Mouse (Mus musculus) cerebellum, adult 2 months (tissue): ENCODE measurements around the gene Tpcn1. TPM values are rescaled to one million over a fixed set of nuclear protein-coding genes. Genes with fewer than 3 reads are reported as not detected.

Experiments used
- DNase-seq, 2 experiments: peaks; one replicate each; pipeline ENCODE4 v3.0.0; 2021
- H3K27ac ChIP-seq: fragments of 200-500 bp; 2 replicates; pipeline ENCODE4 v1.5.1; 2012; ENCODE audit warnings: low read length, control low read depth, inconsistent platforms; ENCODE audit not compliant: insufficient read depth
- H3K27me3 ChIP-seq: fragments of 200-500 bp; 2 replicates; pipeline ENCODE4 v1.6.1; 2012; ENCODE audit warnings: inconsistent platforms, mild to moderate bottlenecking, low read length, moderate library complexity; ENCODE audit not compliant: control insufficient read depth, insufficient read depth
- H3K4me1 ChIP-seq: fragments of 200-500 bp; 2 replicates; pipeline ENCODE4 v1.6.1; 2011; ENCODE audit warnings: low read length; ENCODE audit not compliant: control insufficient read depth, insufficient read depth
- H3K4me3 ChIP-seq: fragments of 200-500 bp; replicated peaks from 2 replicates; pipeline ENCODE3; 2011; ENCODE audit warnings: mild to moderate bottlenecking, low read depth, low read length, control low read depth; ENCODE audit not compliant: insufficient read depth
- CTCF ChIP-seq: fragments of 200-500 bp; IDR thresholded peaks from 2 replicates; pipeline ENCODE4 v1.5.1; 2011; ENCODE audit warnings: low read depth, mild to moderate bottlenecking, control low read depth, low read length, moderate library complexity, borderline replicate concordance; ENCODE audit not compliant: insufficient read depth
- POLR2A ChIP-seq: fragments of 200-500 bp; IDR thresholded peaks from 2 replicates; pipeline ENCODE4 v1.6.1; 2011; ENCODE audit warnings: low read length, control low read depth, borderline replicate concordance; ENCODE audit not compliant: insufficient read depth
- WGBS: fragments of 180-500 bp; shearing (Covaris S2); methylation state at CpG from one replicate; pipeline ENCODE4 v1.1.7; 2018; 5-methylcytosine and 5-hydroxymethylcytosine counted together
- polyA plus RNA-seq: library from polyadenylated mRNA; depleted of rRNA; stranded (reverse); fragments of >200 nt; gene quantifications from 2 replicates; pipeline ENCODE4 v1.2.3, GENCODE M21; 2012

Tpcn1 gene
- polyA plus RNA-seq, 1 experiment, result 47.3 TPM

DNA sequence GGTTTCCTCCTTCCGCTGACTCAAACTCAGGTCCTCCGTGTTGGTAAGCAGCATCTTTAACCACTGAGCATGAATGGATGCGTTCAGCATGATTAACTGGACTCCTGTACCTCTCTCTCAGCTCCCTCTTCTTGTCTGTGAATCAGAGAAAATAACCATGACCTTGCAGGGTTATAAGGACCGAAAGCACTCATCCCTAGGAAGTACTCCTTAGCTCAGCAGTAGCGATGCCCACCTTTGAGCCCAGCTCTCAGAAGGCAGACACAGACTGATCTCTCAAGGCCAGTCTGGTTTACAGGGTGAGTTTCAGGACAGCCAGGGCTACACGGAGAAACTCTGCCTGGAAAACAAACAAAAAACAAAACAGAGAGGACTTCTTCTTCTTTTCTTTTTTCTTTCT lies 6.0 kb upstream of the Tpcn1 start:
- no peak for TF ChIP-seq CTCF
- no peak for TF ChIP-seq POLR2A
- WGBS, result 87% methylated on average over 6 of the region's 6 CpGs
- H3K4me1 ChIP-seq, result no peaks in the 10 kb centered on the region
- no peak for DNase-seq
- no peak overlapping the region for H3K4me3 ChIP-seq
- H3K27ac ChIP-seq, result no peak overlapping the region
- no peaks in the 10 kb centered on the region for H3K27me3 ChIP-seq

DNA sequence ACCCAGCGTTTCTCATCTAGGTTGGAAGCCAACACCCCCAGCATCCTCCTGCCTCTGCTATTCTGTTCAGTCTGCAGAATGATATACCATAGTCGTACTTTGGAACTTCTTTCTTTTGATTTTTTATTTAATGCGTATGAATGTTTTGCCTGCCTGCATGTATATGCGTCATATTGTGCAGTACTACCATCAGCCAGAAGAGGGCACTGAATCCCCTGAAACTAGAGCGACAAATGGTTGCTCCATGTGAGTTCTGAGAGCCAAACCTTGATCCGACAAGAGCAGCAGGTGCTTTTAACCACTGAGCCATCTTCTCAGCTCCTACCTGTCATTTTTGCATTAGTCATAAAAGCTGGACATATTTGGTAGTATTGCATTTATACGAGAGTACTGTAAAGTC lies 3.7 kb upstream of the Tpcn1 start:
- TF ChIP-seq CTCF, result peak; percentile 16; the same call in 1 of the 2 replicates
- TF ChIP-seq POLR2A, result no peak
- Histone ChIP-seq H3K27ac (no peak overlapping the region), H3K4me3 (no peak overlapping the region), H3K27me3 (no peaks in the 10 kb centered on the region), H3K4me1 (peaks cover 3% of the 10 kb centered on the region; the same call in 1 of the 2 replicates)
- DNase-seq, result no peak
- WGBS, result 62% methylated on average over 7 of the region's 7 CpGs

DNA sequence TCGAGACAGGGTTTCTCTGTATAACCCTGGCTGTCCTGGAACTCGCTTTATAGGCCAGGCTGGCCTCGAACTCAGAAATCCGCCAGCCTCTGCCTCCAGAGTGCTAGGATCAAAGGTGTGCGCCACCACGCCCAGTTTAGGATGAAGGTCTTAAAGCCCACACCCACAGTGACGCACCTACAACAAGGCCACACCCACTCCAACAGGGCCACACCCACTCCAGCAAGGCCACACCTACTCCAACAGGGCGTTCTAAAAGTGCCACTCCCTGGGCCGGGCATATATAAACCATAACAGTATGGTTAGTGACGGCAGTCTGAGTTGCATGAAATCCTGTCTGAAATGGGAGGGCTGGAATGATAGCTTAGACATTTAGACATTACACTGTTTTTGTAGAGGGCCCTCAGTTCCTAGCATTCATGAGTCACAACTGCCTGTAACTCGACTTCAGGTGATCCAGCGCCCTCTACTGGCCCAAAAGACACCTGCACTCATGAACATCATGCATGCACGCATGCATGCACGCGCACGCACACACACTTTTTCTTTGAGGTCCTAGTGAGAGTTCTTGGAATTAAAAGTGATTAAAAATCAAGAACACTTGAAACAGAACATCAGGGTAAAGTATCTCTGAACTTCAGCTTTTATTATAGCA lies 2.0 kb upstream of the Tpcn1 start:
- no peak overlapping the region for H3K27ac ChIP-seq
- TF ChIP-seq CTCF, result peak; percentile 43; the same call in 1 of the 2 replicates
- no peak for TF ChIP-seq POLR2A
- DNase-seq, result no peak
- no peaks in the 10 kb centered on the region for H3K27me3 ChIP-seq
- peaks cover 7% of the 10 kb centered on the region; the same call in 1 of the 2 replicates for H3K4me1 ChIP-seq
- no peak overlapping the region for H3K4me3 ChIP-seq
- 77% methylated on average over 16 of the region's 16 CpGs for WGBS

DNA sequence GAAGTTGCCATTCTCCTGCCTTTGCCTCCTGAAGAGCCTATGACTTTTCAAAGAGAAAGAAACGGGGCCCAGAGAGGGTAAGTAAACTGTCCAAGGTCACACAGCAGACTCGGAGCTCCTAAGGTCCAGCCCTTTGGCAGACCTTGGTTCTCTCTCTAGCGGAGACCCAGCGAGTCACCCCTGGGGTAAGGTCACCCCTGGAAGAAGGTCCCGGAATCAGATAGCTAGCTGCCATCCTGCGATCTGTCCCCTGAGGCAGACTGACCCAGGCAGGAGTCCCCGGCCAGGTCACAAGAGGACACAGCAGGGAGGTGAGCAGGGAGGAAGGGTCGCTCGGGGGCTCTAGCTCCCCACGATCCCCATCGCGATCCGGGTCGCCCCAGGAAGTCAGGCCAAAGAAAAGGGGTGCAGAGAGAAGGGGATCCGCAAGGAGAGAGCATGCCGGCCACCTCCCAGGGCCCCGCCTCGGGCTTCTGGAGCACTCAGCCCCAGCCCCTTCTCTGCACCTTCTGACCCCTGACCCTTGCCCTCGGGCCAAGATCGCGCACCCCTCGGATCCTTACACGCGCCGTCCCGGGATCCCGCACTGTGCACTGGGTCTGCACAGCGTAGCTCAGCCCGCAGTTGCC lies 419 bp downstream of the Tpcn1 start:
- TF ChIP-seq CTCF (no peak), POLR2A (no peak)
- WGBS, result 1% methylated on average over 29 of the region's 29 CpGs

DNA sequence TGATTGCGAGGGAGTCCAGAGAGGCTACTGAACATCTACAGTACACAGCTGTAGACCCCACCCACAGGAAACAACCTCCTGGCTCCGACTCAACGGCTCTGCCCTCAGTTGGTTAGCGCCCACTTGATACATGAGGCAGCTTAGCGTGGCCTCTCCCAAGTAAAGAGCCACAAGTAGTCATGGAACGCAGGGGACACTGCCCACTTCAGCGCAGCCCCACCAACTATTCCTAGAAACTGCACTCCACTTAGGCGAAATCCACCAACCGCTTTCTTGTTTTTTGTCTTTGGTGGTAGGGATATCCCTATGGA lies 902 bp downstream of the Tpcn1 start:
- 15% methylated on average over 9 of the region's 9 CpGs for WGBS
- DNase-seq, result no peak
- Histone ChIP-seq H3K4me3 (peak overlapping the region; percentile 95), H3K27me3 (no peaks in the 10 kb centered on the region), H3K4me1 (peaks cover 12% of the 10 kb centered on the region; the same call in 1 of the 2 replicates), H3K27ac (no peak overlapping the region)
- no peak for TF ChIP-seq POLR2A
- no peak for TF ChIP-seq CTCF

More for the DNA sequence above, 419 bp downstream of the Tpcn1 start:
- Histone ChIP-seq H3K27ac (peak overlapping the region; percentile 79), H3K27me3 (no peaks in the 10 kb centered on the region), H3K4me1 (peaks cover 12% of the 10 kb centered on the region; the same call in 1 of the 2 replicates), H3K4me3 (peak overlapping the region; percentile 95)
- DNase-seq, result no peak

DNA sequence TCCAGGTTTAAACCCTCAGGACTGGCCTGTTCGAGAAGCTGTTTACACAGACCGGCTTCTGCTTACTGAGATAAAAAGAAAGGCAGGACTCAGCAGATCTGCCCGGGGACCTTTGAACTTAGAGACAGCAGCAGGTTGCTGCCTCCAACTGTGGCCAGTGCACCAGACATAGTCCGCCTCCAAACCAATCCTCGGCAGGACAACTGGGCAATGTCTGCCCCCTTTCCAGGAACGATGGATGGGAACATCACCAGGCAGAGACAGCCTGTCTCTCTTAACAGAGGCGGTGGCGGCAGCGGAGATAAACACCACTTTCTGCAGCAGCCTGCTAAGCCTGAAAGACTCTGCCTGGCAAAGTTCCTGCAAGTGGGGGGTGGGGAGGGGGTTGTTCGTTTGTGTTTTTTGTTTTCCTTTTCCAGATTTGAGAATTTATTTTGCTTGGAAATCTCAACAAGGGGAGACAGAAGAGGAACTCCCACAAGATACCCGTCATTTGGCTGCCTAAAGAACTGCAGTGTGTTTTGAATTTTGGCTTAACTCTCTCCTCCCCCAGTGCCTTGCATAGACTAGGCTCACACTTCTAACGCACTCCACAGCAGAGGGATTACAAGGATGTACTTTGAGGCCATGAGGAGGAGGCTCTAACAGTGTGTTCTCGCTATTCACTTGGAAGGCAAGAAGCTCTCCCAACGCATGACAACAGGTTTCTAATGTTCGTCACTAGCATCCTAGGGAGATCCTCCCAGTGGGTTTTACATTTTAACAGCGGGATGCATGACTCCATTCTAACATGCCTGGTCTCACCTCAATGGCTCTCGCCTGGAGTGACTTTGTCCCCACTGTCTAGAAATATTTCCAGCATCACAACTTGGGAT lies 1.5 kb downstream of the Tpcn1 start:
- peaks cover 12% of the 10 kb centered on the region; the same call in 1 of the 2 replicates for H3K4me1 ChIP-seq
- H3K27me3 ChIP-seq, result no peaks in the 10 kb centered on the region
- DNase-seq, result peak in 1 of 2 experiments; percentile 37
- H3K4me3 ChIP-seq, result peak overlapping the region; percentile 95
- no peak overlapping the region for H3K27ac ChIP-seq
- no peak for TF ChIP-seq CTCF
- no peak for TF ChIP-seq POLR2A
- 14% methylated on average over 17 of the region's 17 CpGs for WGBS

DNA sequence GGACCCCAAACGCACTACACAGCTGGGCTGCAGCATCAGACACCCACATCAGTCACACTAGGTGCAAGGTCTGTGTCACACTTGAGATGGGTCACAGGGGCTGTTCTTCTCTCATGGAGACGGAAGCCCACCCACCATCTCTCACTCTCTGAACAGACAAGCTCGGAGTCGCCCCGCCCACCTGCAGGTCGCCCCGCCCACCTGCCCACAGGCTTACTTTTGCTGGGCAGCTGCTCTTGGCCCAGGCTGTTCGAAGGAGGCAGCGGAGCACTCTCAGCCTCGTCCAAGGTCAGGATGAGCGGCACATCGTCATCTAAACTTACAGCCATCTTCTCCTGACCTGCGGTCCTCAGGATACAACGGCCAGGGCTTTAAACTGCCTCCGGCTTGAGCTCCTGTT lies 3.5 kb downstream of the Tpcn1 start:
- 46% methylated on average over 15 of the region's 15 CpGs for WGBS
- H3K4me1 ChIP-seq, result peaks cover 24% of the 10 kb centered on the region
- TF ChIP-seq POLR2A, result no peak
- no peak for TF ChIP-seq CTCF

More for the DNA sequence above, 3.5 kb downstream of the Tpcn1 start:
- no peak for DNase-seq
- H3K4me3 ChIP-seq, result no peak overlapping the region
- no peak overlapping the region for H3K27ac ChIP-seq
- no peaks in the 10 kb centered on the region for H3K27me3 ChIP-seq
